Mouse (Mus musculus): ENCODE measurements around the gene Gsdma2.

DNA sequence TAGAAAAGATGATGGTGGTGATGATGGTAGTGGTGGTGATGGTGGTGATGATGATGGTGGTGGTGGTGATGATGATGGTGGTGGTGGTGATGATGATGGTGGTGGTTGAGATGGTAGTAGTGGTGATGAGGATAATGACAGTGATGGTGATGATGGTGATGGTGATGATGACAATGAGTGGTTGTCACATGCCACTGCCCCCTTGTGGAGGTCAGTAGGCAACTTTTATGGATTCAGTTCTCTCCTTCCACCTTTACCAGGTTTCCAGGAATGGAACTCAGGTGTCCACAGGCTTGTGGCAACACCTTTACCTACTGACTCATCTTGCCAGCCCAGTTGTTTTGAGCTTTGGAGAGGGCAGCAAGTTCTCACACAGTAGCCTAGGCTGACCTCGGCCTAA is 33.5 kb downstream of the Gsdma2 start:
- TF ChIP-seq CTCF (IDR thresholded peaks at IDR 0.05; ENCODE audit: borderline replicate concordance, insufficient read depth, low read length) (no peak), POLR2A (IDR thresholded peaks at IDR 0.05; ENCODE audit: low read depth, low read length) (no peak)

Measured in embryonic fibroblast, embryonic 13.5 days (primary cell).